Mouse (Mus musculus) retina, embryonic 14.5 days (tissue): ENCODE measurements around the gene Msln.

Experiments used
- DNase-seq: peaks from one replicate; pipeline ENCODE4 v3.0.0-alpha.2; 2015; ENCODE audit warnings: low spot score

Gene Msln

DNA sequence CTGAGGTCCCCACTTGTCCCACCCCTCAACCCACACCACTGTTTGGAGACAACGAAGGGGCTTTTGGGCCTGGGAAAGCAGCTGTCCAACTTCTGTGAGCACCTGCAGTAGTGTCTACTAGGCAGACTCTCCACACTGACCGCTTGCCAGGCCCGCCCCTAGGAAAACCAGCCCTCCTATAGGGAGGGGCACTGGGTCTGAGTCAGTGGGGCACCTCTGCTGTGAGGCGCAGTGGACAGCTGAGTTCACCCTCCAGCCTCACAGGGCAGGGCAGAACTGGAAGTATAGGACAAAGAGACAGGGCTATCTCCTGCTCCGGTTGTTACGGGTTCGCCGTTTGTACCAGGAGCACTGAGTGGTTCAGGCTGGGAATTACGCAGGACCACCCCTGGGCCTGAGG is at the start of gene Msln:
Gene Msln (minus strand): TSS at position 138 of the 400 bp plus-strand sequence.
- no peak for DNase-seq

DNA sequence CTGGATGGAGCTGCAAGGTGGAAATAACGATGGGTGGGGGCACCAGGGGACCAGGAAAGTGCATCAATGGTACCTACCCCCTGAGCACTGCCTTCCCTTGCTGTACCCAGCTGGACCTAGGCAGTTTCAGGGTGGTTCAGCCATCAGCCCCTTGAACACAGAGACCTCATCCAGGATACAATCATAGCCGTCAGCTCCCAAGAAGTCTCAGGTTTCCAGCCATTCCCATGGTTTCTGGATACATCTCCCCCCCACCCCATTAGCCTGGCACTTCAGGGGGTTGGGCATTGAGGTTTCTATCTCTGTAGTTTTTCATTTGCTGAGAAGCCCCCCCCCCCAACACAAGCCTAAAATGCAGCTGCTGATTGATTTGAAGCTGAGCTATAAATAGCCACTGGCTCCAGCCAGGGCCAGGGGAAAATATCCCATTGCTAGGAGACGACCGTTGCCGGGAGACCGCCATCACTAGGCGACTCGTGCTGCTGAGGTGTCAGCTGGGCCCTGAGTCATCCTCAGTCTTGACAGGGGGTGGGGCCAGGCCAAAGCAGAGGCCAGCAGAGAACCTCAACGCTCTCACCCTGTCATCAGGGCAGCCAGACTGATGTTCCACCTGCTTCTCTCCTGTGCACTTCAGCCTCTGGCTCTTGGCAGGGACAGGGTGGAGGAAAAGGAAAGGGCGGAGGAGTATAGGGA is 48.8 kb upstream of the Msln start:
- peak; percentile 92 for DNase-seq

DNA sequence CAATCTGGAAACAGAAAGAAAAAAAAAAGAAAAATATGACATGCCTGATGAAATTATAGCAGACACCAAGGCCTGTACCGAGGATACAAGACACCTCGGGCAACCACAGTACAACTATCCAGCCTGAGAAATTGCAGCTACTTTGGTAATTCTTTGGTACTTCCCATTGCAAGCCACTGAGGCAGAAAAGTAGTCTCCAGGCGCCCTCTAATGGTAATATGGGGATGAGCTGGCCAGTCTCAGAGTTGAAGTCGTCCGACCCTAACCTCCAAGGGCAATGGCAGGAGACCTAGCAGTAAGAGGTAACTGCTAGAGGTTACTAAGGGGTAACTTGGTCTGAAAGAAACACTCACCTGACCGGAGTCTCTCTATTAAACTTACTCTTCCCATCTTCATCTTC is 46.9 kb upstream of the Msln start:
- peak; percentile 95 for DNase-seq

DNA sequence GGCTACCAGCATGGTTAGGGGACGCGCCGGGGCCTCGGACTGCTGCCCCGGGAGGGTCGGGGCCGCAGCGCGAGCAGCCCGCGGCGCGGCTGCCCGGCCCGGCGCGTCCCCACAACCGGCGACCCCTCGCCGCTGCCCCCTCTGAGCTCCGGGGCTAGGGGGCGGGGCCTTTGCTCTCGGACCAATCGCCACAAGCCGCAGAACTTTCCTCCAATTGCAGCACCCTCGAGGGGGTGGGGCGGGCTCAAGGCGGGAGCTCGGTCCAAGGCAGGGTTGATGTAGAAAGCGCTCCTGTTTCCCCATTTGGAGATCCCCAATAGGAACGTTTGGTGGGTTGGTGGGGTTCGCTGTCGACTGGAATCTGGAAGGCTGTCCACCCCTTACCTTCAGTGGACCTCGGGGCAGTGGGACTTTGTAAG is 42.8 kb upstream of the Msln start, which contains the start of gene Metrn:
Gene Metrn (minus strand): TSS at position 186 of the 419 bp plus-strand sequence.
- DNase-seq, result peak; percentile 93

DNA sequence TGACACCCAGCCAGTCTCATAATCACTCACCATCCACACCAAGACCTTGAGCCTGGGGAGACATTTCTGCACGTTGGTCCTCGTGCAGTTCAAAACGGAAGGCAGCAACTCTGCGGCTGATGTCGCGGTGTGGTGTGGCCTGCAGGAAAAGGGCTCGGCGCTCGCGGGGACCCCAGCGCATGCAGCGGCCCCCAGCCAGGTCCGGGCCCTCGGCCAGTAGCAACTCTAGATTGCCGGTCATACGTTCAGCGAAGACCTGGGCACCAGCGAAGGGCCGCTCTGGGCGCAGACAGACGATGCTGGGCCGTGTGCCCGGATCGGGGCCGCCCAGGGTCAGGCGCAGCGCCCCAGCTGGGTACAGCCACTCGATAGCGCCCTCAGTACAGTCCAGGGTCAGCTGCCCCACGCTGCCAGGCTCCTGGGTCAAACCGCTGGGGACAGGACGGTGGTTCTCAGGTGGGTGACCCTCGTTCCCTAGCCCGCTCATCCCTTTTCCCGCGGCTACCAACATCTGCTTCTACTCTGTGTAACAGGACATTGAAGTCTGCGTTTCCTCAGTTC is 42.1 kb upstream of the Msln start:
- DNase-seq, result no peak

DNA sequence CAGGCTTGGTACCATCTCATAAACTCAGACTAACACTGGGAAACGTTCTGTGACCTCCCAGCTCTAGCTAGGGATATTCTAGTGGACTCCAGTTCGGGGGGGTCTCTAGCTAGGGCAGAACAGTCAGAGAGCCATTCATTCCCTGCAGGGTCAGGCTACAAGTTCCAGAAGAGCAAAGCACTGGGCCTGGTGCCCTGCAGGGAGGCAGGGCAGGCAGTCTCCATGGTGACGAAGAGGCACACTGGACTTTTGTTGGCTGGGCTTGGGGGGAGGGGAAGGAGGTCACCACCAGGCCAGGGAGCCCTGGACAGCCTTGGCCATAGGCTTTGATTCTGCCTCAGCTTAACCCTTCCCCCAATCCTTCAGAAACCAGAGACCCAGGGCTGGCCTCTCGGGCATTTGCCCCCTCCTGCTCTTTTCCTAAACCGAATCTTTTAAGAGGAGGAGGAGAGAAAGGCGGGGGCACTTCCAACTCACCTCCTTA is 41.5 kb upstream of the Msln start, which contains the start of gene AC134908.4:
Gene AC134908.4 (minus strand): TSS at position 51 of the 484 bp plus-strand sequence.
- DNase-seq, result peak; percentile 86

DNA sequence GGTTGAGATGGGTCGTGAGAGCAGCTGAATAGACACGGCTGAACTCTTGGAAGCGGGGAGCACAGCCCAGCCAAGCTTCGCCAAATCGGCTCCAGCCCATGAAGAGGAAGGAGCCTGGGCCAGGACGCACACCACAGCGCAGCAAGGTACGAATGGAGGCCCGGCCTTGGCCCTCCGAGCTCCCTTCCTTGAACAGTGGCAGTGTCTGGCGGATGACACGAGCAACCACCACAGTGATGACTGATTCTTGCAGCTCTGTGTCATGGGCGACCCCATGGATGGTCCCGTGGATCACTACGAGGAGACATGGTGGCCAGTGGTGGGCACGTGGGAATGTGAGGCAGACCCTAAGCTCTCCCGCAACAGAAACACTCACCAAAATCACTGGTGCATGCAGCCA is 40.8 kb upstream of the Msln start:
- no peak for DNase-seq

DNA sequence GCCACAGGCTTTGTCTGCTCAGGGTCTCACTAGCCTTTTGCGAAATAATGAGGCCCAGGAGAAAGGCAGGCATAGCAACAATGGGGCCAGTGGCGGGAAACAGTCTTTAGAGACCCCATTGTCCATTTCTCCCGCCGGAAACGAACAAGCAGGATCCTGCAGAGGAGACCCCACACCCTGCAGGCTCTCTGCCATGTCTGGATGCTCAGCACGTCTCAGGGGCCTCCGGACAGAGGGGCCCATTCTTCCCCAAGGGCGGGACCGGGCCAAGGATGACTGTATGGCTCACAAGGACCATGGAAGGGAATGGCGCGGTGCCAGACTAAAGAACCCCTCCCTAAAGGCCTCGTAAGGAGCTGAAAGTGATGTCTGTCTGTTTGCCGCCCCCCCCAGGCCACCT is 40.0 kb upstream of the Msln start:
- no peak for DNase-seq

DNA sequence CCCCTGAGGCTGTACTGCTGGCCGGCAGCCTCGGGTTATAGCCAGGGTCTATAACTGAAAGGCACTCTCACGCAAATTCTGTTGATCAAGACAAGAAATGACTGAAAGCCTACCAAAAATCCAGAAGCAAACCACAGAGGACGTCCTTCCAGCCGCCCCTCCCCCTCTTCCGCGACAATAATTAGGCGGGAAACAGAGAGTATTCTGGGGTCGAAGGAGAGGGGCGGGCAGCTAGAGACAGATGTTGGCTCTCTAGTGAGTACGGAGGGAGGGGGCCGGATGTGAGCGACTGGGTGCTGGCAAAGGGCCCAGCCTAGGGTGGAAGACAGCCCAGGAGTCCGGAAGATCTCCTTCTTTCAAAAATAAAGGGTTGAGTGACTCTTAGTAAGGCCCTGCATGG is 38.4 kb upstream of the Msln start, which contains the start of gene Fam173a:
Gene Fam173a (minus strand): TSS at position 287 of the 400 bp plus-strand sequence.
- DNase-seq, result peak; percentile 73

DNA sequence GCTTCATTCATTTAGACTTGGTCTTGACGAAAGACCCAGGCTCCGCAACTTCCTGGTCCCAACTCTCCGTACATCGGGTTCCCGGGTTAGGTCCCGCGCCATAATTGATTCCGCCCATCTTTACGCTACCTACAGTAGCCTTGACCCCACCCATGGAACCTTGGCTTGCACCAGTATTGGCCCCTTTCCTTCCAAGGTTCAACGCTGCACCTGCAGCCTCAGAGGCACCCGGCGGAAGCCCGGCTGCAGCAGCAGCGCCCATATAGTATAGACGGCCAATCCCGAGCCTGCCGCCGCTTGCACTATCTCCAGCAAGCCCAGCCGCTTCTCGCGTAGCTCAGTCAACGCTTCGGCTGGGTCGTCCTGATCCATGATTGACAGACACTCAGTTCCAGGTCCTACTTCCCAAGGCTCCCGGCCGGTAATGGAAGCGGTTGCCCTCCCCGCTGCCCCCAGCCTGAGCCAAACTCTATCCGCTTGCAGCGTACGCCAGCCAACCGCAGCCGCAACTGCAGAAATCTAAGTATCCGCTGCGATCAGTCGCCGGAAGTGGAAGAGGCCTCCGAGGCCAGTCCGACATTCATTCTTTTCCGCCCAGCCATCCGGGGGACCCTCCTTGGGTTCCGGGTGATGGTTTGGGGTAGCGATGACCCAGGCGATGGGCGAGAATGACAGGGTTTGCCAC is 37.8 kb upstream of the Msln start:
- DNase-seq, result peak; percentile 86

DNA sequence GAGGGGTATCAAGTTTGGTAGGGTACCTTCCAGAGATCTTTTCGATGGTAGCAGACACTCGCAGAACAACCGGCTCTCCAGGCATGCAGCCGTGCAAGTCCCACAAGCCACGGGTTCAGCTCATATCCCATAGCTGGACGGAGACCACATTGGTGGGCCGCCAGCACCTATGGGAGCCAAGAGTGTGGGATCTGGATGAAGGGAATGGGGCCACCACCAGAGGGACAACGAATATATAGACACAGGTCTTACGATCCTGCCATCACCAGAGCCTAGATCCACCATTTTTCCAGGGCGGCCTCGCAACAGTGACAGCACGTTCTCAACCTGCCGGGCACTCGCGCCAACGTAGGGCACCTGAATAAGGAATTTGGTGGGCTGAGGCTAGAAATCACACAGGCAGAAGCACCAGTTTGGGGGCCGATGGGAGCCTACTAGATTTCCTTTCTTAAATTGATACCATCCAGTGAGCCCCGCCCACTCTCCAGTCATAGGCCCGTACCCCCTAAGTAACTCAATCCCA is 37.2 kb upstream of the Msln start:
- DNase-seq, result peak; percentile 32

DNA sequence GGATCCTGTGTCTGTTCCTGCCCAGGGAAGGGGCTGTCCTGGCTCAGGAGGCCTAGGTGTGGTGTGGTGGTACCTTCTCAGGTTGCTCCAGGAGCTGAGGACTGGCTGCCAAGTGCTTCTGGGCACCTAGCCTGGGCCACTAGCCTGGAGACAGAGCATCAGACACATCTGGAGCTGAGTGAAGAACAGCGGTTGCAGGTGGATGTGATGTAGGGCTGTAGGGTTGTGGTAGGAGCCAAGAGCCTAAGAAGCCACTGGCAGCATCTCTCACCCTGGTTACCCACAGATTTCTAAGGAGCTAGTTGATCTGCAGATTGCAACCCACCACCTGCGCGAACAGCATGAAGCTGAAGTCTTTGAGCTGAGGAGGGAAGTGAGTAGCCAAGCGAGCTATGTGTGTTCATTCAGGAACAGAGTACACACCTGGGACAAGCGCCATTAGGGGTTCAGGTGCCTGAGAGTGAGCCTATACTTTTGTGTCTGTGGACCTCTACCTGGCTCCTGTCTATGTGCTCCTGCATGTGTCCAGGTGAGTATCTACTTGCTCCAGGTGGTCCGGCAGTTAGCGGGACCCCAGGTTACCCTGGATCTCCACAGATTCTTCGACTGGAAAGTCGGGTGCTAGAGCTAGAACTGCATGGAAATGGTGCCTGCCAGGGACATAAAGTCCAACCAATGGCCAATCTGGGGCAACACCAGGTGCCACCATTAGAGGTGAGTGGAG is 32.8 kb upstream of the Msln start:
- DNase-seq, result no peak

DNA sequence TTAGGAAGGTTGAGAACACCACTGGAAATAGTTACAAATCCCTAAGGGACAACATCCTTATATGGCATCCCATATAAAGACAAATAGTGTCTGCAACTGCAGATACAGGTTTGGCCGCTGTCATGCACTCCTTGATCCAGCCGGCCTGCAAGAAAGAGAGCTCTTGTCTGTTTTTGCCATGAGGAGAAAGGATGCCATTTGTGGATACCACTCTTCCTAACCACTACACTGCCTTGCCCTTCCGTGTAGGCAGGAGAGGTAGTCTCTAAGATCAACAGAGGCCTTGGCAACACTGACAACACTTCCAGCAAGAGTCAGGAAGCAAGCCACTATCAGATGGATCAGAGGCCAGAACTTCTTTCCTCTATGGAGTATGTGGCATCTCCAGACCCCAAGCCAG is 32.1 kb upstream of the Msln start, which contains the start of gene Ccdc78:
Gene Ccdc78 (plus strand): TSS at position 301 of the 400 bp plus-strand sequence.
- DNase-seq, result no peak

DNA sequence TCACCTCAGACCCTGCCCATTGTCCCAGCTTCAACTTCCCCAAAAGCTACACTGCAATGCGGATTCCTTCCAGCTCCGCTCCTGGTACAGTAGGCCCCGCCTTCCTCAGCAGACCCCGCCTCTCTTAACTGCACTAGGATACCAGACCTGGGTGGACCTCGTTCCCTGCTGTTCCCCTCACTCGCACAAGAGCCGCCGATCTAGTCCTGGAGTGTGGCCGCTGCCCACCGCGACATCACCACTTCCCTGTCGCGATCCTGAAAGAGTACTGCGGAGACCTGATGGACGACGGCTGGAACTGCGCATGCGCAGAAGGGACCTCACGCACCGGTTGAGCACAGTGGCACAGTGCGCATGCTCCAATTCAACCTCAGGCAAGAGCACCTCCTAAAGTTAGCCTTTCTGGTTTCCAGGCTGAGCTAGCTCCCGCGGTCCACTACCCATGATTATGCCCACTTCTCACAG is 31.1 kb upstream of the Msln start, which contains the start of gene Haghl:
Gene Haghl (minus strand): TSS at position 393 of the 465 bp plus-strand sequence.
- DNase-seq, result peak; percentile 99

DNA sequence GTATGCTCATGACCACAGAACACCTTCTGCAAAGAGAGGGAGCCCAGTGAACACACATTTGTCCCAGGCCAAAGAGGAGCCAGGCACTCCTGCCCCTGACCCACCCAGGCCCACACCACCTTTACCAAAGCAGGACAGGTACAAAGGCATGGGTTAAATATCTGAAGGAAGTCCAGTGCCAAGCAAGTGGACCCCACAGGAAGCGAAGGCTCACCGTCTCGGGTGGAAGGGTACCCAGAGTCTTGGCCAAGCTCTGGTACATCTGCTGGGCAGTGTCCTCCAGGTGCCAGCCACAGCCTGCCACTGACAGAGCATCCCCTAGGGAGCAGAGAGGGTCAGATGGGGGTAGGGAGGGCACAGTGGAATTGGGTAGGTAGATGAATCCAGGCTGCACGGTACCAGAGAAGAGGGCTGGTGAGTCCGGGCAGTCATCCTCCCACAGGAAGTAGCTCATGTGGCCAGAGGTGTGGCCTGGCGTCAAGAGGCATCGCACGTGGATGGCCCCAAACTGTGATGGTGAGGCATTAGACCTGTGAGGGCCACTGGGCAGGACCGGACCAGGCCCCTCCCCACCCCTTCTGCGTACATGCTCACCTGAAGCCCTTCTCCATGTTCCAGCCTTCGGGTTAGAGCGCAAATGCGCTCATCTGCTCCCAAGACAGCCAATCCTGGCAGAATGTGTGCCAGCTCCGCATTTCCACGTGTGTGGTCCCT is 29.8 kb upstream of the Msln start:
- no peak for DNase-seq

DNA sequence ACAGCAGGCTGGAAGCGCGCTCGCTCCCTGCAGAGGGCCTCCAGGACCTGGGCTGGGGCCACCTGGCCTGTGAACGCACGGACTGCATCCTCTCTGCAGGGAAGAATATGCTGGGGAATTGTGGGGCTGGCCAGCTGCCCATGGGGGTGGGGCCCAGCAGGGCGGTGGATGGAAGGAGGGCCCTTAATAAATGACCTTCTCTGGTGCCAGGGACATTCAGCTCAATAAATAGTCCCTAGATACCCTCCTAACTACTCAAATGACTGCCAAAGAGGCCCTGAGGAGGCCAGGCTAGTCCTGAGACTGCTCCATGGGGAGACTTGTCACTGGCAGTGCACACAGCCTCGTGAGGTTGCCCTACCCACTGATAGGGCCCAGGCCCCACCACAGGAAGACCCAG is 28.9 kb upstream of the Msln start:
- no peak for DNase-seq

DNA sequence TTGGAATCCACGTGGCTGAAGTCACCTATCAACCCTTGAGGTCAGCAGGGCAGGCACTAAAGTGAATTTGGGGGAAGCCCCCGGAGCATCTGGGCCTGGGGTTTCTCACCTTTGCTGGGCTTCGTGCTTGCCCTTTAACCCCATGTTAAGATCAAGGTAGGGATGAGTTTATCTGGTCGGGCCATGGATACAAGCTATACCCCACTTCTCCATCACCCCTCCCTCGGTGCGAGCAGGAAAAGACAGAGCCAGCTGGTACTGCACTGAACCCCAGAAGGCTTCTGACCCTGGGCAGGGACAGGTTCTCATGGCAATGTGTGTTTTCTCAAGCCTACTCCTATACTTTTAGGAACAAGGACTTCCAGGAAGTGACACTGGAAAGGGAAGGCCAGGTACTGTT is 27.2 kb upstream of the Msln start:
- DNase-seq, result no peak

DNA sequence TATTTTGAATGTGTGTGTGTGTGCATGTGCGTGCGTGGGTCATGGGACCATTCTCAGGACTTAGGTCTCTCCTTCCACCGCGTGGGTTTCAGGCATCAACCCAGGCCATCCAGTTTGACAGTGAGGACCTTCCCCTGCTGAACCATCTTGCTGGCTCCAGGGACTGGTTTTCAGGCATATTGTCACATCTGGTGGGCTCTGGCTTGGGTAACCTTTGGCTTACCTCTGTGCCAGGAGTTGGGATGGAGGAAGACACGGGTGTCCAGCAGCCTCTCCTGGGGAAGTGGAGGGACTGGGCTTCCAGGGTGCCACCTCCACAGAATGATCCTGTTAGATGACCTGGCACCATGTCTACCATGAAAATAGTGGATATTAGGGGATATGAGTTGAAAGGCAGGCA is 23.8 kb upstream of the Msln start:
- DNase-seq, result no peak

DNA sequence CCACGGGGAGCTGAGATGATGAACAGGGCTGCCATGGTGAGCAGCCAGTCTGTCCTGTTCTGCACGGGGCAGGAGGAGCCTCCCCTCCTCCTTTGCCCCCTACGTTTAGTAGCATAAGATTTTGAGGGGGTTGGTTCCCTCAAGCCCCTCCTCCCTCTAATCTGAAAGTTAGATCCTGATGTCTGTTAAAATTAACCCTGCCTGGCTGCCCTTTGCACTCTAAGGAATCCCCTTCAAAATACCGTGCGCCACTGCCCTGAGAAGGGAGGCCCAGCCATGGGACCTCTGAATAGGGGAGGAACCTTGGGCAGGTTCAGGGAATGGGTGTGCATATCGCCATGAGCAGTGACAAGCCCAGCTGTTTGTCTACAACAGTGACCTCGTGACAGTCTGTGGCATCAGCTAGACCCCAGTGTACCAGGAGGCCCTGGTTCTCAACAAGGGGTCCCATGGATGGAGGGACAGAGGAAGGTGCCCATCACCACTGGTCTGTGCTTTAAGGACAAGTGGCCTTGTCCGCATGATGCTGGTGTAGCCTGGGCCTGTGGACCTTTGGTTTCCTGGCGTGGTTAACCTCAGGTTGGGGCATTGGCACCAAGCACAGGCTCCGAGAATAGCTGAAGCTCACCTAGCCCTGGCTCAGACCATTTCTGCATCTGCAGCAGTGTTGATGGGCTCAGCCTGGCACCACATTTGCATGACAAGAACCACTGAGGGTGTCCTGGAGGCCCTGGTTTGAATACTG is 21.3 kb upstream of the Msln start:
- no peak for DNase-seq

DNA sequence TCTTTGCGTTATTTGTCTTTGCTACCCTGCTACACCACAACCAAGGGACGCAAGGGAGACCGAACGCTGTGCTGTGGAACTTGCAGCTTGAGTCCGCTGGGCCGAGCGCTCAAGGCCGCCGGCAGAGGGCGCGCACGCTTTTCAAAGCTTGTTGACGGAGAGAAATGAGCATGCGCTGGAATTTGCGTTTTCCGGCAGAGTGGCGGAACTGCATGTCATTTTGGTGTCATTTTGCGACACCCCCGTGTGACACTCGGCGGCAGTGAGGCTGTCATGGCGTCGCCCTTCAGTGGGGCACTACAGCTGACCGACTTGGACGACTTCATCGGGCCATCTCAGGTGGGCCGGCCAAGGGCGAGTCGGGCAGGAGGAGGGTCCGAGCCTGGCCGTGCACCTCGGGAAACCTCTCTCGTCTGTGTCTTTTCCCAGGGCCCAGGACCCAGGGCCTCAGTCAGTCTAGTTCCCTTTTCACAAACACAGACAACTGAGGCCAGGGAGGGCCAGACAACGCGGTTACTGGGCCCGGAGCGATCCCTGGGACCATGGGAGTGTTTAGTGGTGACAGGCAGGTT is 19.5 kb upstream of the Msln start, which contains the start of gene Narfl:
Gene Narfl (plus strand): TSS at position 228 of the 572 bp plus-strand sequence.
- peak; percentile 100 for DNase-seq
